8 mouse cellular contexts compared by ENCODE assay signal in genomic region chr7:81523663-81524017, GRCm38 (mm10). TPM values are rescaled to one million over a fixed set of nuclear protein-coding genes. Genes with fewer than 3 reads are reported as not detected.
DNase-seq lines count a peak whose midpoint lies in the region; ATAC-seq and TF ChIP-seq lines count a peak whose summit lies in the region.

No protein-coding gene starts in this region.

- DNase-seq in heart, adult 8-10 months (ENCODE audit: low spot score): no peak
- DNase-seq in G1E (ENCODE audit: low spot score): peak; percentile 4
- no peak for DNase-seq in forebrain, postnatal 0 days
- DNase-seq in liver, postnatal 0 days: no peak
- DNase-seq in cerebellum, adult 11-12 months: no peak
- DNase-seq in testis, postnatal 10 days (ENCODE audit: low spot score): no peak
- no peak for DNase-seq in spleen, adult 12 weeks (ENCODE audit: low spot score)

- H3K4me1 ChIP-seq in heart, embryonic 14.5 days (ENCODE audit: control insufficient read depth in 2 of 2, insufficient read depth in 2 of 2, low read length in 2 of 2): peaks cover 2 to 10% of the 10 kb centered on the region in 2 experiments
- peaks cover 8% of the 10 kb centered on the region for H3K4me1 ChIP-seq in G1E (ENCODE audit: insufficient read depth, low read depth, low read length)
- peaks cover 10% of the 10 kb centered on the region for H3K4me1 ChIP-seq in forebrain, postnatal 0 days (ENCODE audit: insufficient read depth)
- peaks cover 18% of the 10 kb centered on the region for H3K4me1 ChIP-seq in liver, postnatal 0 days (ENCODE audit: insufficient read depth)

- peak overlapping the region; percentile 81 to 83 for H3K27ac ChIP-seq in heart, embryonic 14.5 days (replicated peaks in 1 of 2; ENCODE audit: control insufficient read depth in 1 of 2, insufficient read depth in 1 of 2, low read depth in 2 of 2, low read length in 2 of 2)
- peak overlapping the region; percentile 96 for H3K27ac ChIP-seq in forebrain, postnatal 0 days (ENCODE audit: low read depth, low read length)
- H3K27ac ChIP-seq in liver, postnatal 0 days (ENCODE audit: low read depth): peak overlapping the region; percentile 84

- TF ChIP-seq CTCF in G1E (IDR thresholded peaks at IDR 0.05; ENCODE audit: low read depth, low read length): no peak
- no peak for TF ChIP-seq CTCF in forebrain, postnatal 0 days (IDR thresholded peaks at IDR 0.05; ENCODE audit: low read depth)
- TF ChIP-seq CTCF in liver, postnatal 0 days (IDR thresholded peaks at IDR 0.05; ENCODE audit: low read depth): no peak

- no peak for TF ChIP-seq EP300 in liver, postnatal 0 days (IDR thresholded peaks at IDR 0.05; ENCODE audit: low read depth)

- H3K9me3 ChIP-seq in heart, embryonic 14.5 days (ENCODE audit: control insufficient read depth, low read length): 0 out of 2 replicates have a peak, but pooled peaks cover 3% of the 10 kb centered on the region
- no peaks in the 10 kb centered on the region for H3K9me3 ChIP-seq in G1E (replicated peaks)
- H3K9me3 ChIP-seq in forebrain, postnatal 0 days (ENCODE audit: low read length): no peaks in the 10 kb centered on the region
- no peaks in the 10 kb centered on the region for H3K9me3 ChIP-seq in liver, postnatal 0 days (ENCODE audit: low read length)

- no peaks in the 10 kb centered on the region for H3K27me3 ChIP-seq in heart, embryonic 14.5 days (ENCODE audit: control insufficient read depth, insufficient read depth, low read length)
- H3K27me3 ChIP-seq in G1E (ENCODE audit: insufficient read depth, low read length): peaks cover 3% of the 10 kb centered on the region; the same call in 1 of the 2 replicates
- H3K27me3 ChIP-seq in forebrain, postnatal 0 days (ENCODE audit: insufficient read depth, low read length): no peaks in the 10 kb centered on the region
- H3K27me3 ChIP-seq in liver, postnatal 0 days (ENCODE audit: insufficient read depth, low read length): no peaks in the 10 kb centered on the region

- peak overlapping the region; percentile 82 for H3K4me2 ChIP-seq in heart, embryonic 14.5 days (ENCODE audit: low read length)
- H3K4me2 ChIP-seq in forebrain, postnatal 0 days (ENCODE audit: low read depth): peak overlapping the region; percentile 56
- H3K4me2 ChIP-seq in liver, postnatal 0 days (ENCODE audit: low read depth, low read length): peak overlapping the region; percentile 86

- peaks cover 36% of the 10 kb centered on the region for H3K36me3 ChIP-seq in heart, embryonic 14.5 days (ENCODE audit: control insufficient read depth, insufficient read depth, low read length)
- H3K36me3 ChIP-seq in G1E (replicated peaks): peaks cover 14% of the 10 kb centered on the region
- peaks cover 7% of the 10 kb centered on the region for H3K36me3 ChIP-seq in forebrain, postnatal 0 days (ENCODE audit: insufficient read depth)
- H3K36me3 ChIP-seq in liver, postnatal 0 days (replicated peaks; ENCODE audit: insufficient read depth, low read length): peaks cover 9% of the 10 kb centered on the region; the same call in 1 of the 2 replicates

- ATAC-seq in heart, embryonic 14.5 days (ENCODE audit: insufficient number of reproducible peaks, insufficient read depth, low FRiP score, low read depth): no peak
- ATAC-seq in G1E (ENCODE audit: extremely low read depth, insufficient number of reproducible peaks, low FRiP score, poor library complexity, severe bottlenecking): no peak
- peak; percentile 25 for ATAC-seq in forebrain, postnatal 0 days
- peak; percentile 31 for ATAC-seq in liver, postnatal 0 days

- peak overlapping the region; percentile 83 for H3K9ac ChIP-seq in heart, embryonic 14.5 days (ENCODE audit: low read length)
- peak overlapping the region; percentile 69 for H3K9ac ChIP-seq in forebrain, postnatal 0 days
- H3K9ac ChIP-seq in liver, postnatal 0 days (replicated peaks): peak overlapping the region; percentile 76

- peak overlapping the region; percentile 66 to 87 for H3K4me3 ChIP-seq in heart, embryonic 14.5 days (ENCODE audit: control insufficient read depth in 1 of 2, insufficient read depth in 1 of 2, low read depth in 1 of 2, low read length in 2 of 2)
- peak overlapping the region; percentile 73 for H3K4me3 ChIP-seq in G1E (ENCODE audit: low read depth, low read length)
- peak overlapping the region; percentile 65 for H3K4me3 ChIP-seq in forebrain, postnatal 0 days (ENCODE audit: low read depth, low read length)
- peak overlapping the region; percentile 66 for H3K4me3 ChIP-seq in liver, postnatal 0 days (ENCODE audit: low read depth, low read length)

- 7% methylated on average over 13 of the region's 13 CpGs for WGBS in heart, embryonic 14.5 days
- 9% methylated on average over 13 of the region's 13 CpGs for WGBS in forebrain, postnatal 0 days
- WGBS in liver, postnatal 0 days (ENCODE audit: insufficient replicate concordance): 6% methylated on average over 13 of the region's 13 CpGs

RNA-seq across cellular contexts. Expression of gene BC048679, which starts 25.6 kb away (rescaled TPM):
- not detected in 2 replicates for polyA plus RNA-seq in heart, embryonic 14.5 days (2014; fragmentation: Nextera tagmentation; extraction: Ambion mirVana)
- total RNA-seq in heart, adult 8-10 months (2022): under 1 TPM in 1 of 4 experiments, not detected in 3; 0.80 TPM
- total RNA-seq in G1E (2014; fragmentation: Nextera tagmentation) (not detected in 2 replicates), G1E (2017) (not detected in 2 replicates)
- not detected in 2 replicates for polyA plus RNA-seq in G1E (2012)
- total RNA-seq in forebrain, postnatal 0 days (2014; rRNA removed): not detected in 2 replicates
- not detected in 2 replicates for polyA plus RNA-seq in forebrain, postnatal 0 days (2015; fragmentation: Nextera tagmentation; extraction: Ambion mirVana)
- polyA plus RNA-seq in liver, postnatal 0 days (2015; fragmentation: Nextera tagmentation; extraction: Ambion mirVana): not detected in 2 replicates

RNA-seq across cellular contexts. Expression of gene Ap3b2, which starts 29.9 kb away (rescaled TPM):
- polyA plus RNA-seq in heart, embryonic 14.5 days (2014; fragmentation: Nextera tagmentation; extraction: Ambion mirVana): 1.5 and 3.5 TPM in 2 replicates
- not detected for total RNA-seq in heart, adult 8-10 months (2022)
- total RNA-seq in G1E (2014; fragmentation: Nextera tagmentation) (not detected in 2 replicates), G1E (2017) (0.12 and 0.16 TPM in 2 replicates)
- not detected in 2 replicates for polyA plus RNA-seq in G1E (2012)
- 165 and 180 TPM in 2 replicates for total RNA-seq in forebrain, postnatal 0 days (2014; rRNA removed)
- polyA plus RNA-seq in forebrain, postnatal 0 days (2015; fragmentation: Nextera tagmentation; extraction: Ambion mirVana): 94.9 and 107 TPM in 2 replicates
- 0.07 TPM in 1 of 2 replicates, not detected in the other for polyA plus RNA-seq in liver, postnatal 0 days (2015; fragmentation: Nextera tagmentation; extraction: Ambion mirVana)

RNA-seq across cellular contexts. Expression of gene Fsd2, which starts 43.1 kb away (rescaled TPM):
- polyA plus RNA-seq in heart, embryonic 14.5 days (2014; fragmentation: Nextera tagmentation; extraction: Ambion mirVana): 60.6 and 68.0 TPM in 2 replicates
- 100 to 1,000 TPM; 349 to 382 (median 364) TPM for total RNA-seq in heart, adult 8-10 months (2022)
- total RNA-seq in G1E (2014; fragmentation: Nextera tagmentation): not detected in 2 replicates
- 0.05 and 0.06 TPM in 2 replicates for total RNA-seq in G1E (2017)
- not detected in 2 replicates for polyA plus RNA-seq in G1E (2012)
- 0.15 and 0.48 TPM in 2 replicates for total RNA-seq in forebrain, postnatal 0 days (2014; rRNA removed)
- polyA plus RNA-seq in forebrain, postnatal 0 days (2015; fragmentation: Nextera tagmentation; extraction: Ambion mirVana): 0.16 and 0.31 TPM in 2 replicates
- polyA plus RNA-seq in liver, postnatal 0 days (2015; fragmentation: Nextera tagmentation; extraction: Ambion mirVana): 0.28 and 0.50 TPM in 2 replicates

RNA-seq across cellular contexts. Expression of gene Whamm, which starts 47.4 kb away (rescaled TPM):
- polyA plus RNA-seq in heart, embryonic 14.5 days (2014; fragmentation: Nextera tagmentation; extraction: Ambion mirVana): 7.7 and 9.5 TPM in 2 replicates
- 10 to 100 TPM in 1 of 4 experiments, 1 to 10 TPM in 3; 7.8 to 10.2 (median 8.4) TPM for total RNA-seq in heart, adult 8-10 months (2022)
- 35.3 and 40.6 TPM in 2 replicates for total RNA-seq in G1E (2014; fragmentation: Nextera tagmentation)
- total RNA-seq in G1E (2017): 19.2 and 25.3 TPM in 2 replicates
- 22.5 and 23.6 TPM in 2 replicates for polyA plus RNA-seq in G1E (2012)
- total RNA-seq in forebrain, postnatal 0 days (2014; rRNA removed): 7.1 and 8.7 TPM in 2 replicates
- polyA plus RNA-seq in forebrain, postnatal 0 days (2015; fragmentation: Nextera tagmentation; extraction: Ambion mirVana): 4.2 and 5.4 TPM in 2 replicates
- polyA plus RNA-seq in liver, postnatal 0 days (2015; fragmentation: Nextera tagmentation; extraction: Ambion mirVana): 7.0 and 8.1 TPM in 2 replicates

Comparison
In these comparisons a context has a peak if more than half of its experiments do, and no peak if none do; other contexts are left out.
1. ATAC-seq: peak in forebrain, postnatal 0 days (single experiment) and liver, postnatal 0 days (single experiment); none in heart, embryonic 14.5 days (single experiment) and G1E (single experiment).
2. RNA of gene Ap3b2, which starts 29.9 kb away (polyA plus RNA-seq): 94.9 to 107 TPM in forebrain, postnatal 0 days; 1.5 to 3.5 TPM in heart, embryonic 14.5 days, 0.07 TPM in liver, postnatal 0 days and not detected in G1E; every median in the first group is over 10 times any median in the second.
3. RNA of gene Fsd2, which starts 43.1 kb away (polyA plus RNA-seq): 60.6 to 68.0 TPM in heart, embryonic 14.5 days; 0.16 to 0.31 TPM in forebrain, postnatal 0 days, 0.28 to 0.50 TPM in liver, postnatal 0 days and not detected in G1E; every median in the first group is over 10 times any median in the second.
4. Peak in every context shown above with its lines, with median percentiles within 50 percentile points of each other: H3K27ac ChIP-seq, H3K4me2 ChIP-seq, H3K4me3 ChIP-seq and H3K9ac ChIP-seq.